Mouse (Mus musculus): ENCODE results near the gene Nrros.

Gene Nrros

DNA sequence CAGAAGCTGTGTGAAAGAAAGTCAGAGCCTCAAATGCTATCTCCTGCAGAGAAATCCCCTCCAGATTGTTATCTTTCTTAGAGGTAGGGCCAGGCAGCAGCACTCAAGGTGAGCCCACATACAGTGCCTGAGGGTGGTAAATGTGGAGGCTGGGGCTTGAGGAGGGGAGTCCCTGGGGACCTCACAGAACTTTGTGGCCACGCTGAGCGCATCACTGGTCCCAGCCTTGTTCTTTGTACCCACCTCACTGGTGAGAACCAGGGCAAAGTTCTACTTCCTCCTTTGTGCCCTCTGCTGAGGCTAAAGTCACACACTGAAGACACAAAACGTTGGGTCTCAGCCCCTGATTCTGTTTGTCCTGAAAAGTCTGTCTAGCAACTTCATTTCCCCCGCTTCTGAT, 2.0 kb downstream of the Nrros start:
- in situ Hi-C loops (cut with MboI, MseI): no loop called here

DNA sequence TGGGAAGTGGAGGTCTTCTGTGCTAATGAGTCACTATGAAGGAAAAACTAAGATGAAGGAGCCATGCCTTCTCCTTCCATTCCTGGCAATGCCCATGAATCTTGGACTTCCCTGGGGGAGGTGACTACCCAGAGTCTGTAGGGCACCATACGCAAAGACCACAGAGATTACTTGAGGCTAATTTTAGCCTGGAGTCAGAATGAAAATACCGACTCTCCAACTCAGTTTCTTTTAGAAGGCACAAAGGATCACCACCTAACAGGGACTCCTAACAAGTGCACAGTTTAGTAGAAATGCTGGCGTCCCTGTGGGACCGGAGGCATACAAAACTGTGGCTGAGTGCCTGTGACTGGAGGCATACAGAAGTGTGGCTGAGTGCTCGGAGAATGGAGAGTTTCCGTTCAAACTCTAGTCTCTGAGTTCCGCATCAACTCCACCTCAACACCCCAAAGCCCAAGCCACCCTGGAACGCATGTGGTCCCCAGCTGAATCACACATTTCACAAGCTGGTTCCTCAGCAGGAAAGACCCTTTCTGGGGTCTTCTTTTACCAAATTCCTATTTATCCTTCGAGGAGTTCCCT, 4.6 kb downstream of the Nrros start:
- in situ Hi-C loops (cut with MboI, MseI): no loop called here

DNA sequence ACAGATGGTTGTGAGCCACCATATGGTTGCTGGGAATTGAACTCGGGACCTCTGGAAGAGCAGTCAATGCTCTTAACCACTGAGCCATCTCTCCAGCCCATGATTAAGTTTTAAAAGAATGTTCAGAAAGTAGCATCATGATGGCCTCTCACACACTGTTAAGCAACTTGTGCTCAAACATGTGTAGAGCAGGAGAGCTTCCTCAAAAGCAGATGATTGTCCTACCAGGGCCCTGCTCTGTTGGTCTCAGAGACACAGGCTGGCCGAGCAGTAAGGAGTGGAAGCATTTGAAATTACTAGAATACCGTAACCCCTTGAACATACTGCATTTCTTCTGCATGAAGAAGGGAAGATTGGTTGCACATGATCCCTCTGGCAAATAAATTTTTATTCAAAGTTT, 6.4 kb downstream of the Nrros start:
- in situ Hi-C loops (cut with MboI, MseI): loop anchor here in 1 of 2 experiments (5.0 kb wide), 1 partner anchor 83 kb away; no protein-coding TSS in a partner anchor

DNA sequence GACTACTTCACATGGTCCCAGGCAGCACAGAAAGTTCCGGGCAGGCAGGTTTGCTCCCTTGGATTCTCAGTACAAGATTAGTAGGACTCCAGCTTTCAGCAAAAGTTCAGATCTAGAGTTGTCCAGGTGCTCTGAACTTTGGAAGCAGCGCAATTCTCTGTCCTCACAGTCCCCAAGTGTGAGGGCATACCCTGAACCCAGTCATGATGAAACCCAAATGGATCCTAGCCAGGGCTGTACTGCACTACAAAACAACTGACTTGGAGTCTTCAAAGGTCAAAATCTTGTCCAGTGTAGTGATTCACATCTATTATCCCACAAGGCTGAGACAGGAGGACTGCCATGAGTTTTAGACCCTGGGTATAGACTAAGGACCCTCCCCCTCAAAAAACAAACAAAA, 8.0 kb downstream of the Nrros start:
- in situ Hi-C loops (cut with MboI, MseI): loop anchor here in 1 of 2 experiments (5.0 kb wide), 1 partner anchor 85 kb away; no protein-coding TSS in a partner anchor

DNA sequence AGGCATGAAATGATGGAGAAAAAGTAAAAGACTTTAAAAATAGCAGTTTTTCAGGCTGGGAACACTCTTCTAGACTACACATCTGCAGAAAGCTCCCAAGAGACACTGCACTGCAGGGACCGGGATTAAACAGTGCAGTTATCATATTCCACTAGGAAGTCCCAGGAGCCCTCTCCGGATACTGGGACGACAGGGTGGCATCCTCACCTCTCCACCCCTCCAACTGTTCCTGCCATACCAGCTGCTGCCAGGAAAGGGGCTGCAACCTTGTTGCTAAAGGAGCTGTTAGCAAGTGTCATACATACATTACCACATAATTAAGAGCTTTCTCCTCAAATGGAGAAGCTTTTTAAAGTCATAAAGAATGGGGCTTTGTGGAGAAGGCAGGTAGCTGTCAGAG, 8.7 kb downstream of the Nrros start:
- in situ Hi-C loops (cut with MboI, MseI): loop anchor here in 1 of 2 experiments (5.0 kb wide), 1 partner anchor 86 kb away; no protein-coding TSS in a partner anchor

DNA sequence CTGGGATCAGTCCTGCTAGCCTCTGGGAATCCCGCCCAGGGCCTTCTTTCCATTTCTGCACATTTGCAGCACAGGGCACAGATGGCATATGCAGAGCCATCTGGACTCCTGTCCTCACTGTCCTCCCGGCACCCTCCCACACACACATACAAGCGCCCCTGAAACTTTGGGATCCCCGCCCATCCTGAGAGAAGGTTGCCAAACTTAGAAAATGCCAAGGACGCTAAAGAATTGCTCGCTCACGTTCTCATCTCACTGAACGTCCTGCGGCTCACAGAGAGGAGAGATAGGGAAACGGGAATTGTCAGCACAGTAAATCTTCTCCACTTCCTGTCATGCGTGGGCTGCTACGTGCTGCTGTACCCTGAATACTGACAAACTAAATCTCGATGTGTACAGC, 11.0 kb downstream of the Nrros start:
- in situ Hi-C loops (cut with MboI, MseI): no loop called here

DNA sequence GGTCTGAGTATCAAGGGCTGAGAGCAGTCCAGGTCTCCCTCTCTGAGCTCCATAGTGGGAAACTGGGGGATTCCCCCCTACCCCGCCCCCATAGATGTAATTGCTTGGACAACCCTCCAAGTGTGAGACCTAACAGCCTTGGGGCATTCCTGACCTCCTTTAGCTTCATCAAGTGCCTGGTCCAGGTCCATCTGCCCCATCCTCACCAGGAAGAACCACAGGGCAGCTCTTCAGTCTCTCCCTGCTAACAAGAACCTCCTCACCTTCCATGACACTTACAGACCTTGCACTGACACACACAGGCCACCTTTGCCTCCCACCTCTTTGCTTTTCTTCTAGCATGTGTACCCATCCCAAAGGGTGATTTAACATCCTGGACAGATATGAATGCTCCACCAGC, 11.4 kb downstream of the Nrros start:
- in situ Hi-C loops (cut with MboI, MseI): no loop called here

DNA sequence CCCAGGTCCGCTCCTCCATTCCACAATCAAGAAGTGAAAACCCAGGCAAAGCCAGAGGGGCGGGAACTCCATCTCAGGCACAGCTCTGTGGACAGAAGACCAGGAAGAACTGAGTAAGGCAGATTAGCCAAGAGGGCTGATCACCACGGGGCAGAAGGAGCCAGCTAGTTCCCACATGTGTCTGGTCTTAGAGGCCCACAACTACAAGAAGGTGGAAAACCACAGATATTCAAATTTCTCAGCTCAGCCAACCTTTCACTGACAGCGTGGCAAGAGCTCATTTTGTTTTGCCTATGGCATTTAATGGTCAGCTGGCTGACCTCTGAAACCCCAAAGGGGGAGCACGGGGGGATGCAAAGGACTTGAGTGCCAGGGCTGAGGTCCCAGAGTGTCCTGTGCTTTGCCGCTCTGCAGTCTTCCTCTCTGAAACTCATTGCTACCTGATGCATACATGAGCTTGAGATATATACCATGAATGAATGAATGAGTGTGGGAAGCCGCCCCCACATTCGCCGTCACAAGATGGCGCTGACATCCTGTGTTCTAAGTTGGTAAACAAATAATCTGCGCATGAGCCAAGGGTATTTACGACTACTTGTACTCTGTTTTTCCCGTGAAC, 17.7 kb downstream of the Nrros start:
- in situ Hi-C loops (cut with MboI, MseI): no loop called here

DNA sequence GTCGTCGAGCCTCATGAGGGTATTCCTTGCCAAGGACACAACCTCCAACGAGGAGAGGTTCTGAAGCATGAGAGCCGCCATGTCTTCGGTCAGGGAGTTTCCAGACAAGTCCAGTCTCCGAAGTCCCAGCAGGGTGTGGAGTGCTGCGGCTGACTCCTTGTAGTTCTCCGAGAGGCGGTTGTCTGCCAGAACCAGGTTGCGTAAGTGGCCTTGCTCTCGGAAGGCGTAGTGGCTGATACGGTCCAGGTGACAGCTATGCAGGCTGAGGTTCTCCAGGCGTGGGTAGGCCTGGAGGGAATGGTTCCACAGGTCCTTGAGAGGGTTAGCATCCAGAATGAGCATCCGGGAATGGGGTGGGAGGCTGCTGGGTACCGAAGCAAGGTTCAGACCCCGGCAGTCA, 20.8 kb downstream of the Nrros start:
- in situ Hi-C loops (cut with MboI, MseI): no loop called here

DNA sequence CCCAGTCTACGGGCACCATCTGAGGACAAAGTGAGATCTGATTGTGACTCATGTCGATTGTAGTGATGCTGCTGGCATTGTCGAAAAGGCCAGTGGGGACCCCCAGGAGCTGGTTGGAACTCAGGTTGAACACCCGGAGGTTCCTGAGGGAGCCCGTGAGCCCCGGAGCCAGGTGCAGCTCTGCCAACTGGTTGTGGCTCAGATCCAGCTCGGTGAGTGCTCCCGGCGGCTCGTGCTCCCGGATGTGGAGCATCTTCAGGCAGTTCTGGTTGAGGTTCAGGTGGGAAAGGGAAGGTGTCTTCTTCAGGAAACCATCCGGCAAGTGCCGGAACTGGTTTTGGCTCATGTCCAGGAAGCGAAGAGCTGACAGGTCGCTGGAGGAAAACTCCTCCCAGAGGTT, 21.6 kb downstream of the Nrros start:
- in situ Hi-C loops (cut with MboI, MseI): no loop called here

DNA sequence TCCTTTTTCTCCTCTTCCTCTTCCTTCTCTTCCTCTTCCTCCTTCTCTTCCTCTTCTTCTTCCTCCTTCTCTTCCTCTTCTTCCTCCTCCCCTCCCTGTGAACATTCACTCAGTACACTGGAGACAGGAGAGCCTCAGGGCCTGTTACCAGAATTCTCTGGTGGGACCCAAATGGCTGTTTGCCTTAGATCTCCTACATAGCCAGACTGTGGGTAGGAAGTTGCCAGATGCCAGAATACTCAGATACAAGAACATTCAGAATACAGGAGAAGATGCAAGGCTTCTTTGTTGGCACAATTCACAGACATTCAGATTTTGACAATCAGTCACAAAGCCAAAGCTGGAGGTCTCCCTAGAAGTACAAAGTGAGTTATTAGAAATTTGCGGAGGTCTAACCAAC, 26.4 kb downstream of the Nrros start:
- in situ Hi-C loops (cut with MboI, MseI): no loop called here

DNA sequence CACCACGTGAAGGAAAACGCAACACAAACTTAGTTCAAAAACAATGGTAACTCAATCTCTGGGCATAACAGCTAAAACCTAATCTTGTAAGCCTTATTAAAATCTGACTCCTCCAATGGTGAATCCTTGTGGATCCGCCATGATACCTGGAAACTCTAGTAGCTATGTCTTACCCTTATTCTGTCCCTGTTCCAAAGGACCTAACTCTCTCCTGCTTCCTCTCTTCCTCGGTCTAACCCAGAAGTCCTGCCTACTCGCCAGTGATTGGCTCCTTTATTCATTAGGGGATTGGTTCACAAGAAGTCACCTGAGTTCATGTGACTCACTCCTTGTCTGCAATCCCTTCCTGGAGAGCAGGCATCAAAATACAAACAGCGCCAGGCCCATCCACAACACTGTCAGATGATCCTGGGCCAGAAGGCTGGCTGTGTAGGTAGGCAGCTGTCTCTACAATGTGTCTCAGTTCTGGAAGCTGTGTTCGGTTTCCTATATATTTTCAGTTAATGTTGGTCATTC, 29.5 kb downstream of the Nrros start:
- in situ Hi-C loops (cut with MboI, MseI): no loop called here

DNA sequence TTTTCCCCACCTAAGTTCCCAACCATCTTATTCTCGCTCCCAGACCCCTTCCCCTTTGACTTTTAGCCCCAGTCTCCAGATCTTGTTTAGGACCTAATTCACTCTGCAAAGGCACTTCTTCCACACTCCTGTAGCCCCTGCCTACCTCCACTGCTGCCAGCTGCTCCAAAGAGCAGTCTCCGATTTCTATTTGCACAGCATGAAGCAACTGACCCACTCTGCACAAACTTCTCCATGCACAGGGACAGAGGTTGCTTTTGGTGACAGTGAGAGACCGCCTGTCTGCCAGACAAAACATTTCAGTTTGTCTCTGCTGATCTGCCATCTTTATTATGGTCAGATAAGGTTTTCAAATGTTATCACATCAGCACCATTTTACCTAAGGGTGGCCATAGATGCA, 32.2 kb downstream of the Nrros start:
- in situ Hi-C loops (cut with MboI, MseI): no loop called here

DNA sequence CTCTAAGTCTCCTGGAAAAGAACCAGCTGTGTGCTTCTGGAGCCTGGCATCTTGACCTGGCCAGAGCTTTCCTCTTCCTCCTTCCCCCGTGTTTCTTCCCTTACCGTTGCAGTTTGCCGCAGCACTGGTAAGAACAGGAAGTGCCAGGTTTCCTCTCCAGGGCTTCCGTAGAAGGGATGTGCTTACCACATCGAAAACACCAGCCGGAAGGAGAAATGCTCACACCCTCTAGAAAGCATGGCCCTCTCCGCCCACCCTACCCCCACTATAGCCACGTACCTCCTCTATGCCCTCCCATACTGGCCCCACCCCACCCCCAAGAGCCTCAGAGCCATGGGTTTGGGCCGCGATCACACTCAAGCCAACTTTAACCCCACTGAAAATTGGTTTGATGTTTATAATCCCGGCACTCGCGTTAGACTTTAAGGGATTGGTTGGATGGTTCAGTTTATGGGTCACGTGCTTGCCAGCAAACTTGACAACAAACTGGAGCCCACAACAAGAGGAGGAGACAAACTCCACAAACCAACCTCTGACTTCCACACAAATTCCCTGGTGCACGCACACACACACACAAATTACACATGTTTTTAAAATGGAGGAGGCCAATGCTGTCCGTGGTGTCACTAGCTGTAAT, 35.1 kb downstream of the Nrros start:
- in situ Hi-C loops (cut with MboI, MseI): no loop called here

DNA sequence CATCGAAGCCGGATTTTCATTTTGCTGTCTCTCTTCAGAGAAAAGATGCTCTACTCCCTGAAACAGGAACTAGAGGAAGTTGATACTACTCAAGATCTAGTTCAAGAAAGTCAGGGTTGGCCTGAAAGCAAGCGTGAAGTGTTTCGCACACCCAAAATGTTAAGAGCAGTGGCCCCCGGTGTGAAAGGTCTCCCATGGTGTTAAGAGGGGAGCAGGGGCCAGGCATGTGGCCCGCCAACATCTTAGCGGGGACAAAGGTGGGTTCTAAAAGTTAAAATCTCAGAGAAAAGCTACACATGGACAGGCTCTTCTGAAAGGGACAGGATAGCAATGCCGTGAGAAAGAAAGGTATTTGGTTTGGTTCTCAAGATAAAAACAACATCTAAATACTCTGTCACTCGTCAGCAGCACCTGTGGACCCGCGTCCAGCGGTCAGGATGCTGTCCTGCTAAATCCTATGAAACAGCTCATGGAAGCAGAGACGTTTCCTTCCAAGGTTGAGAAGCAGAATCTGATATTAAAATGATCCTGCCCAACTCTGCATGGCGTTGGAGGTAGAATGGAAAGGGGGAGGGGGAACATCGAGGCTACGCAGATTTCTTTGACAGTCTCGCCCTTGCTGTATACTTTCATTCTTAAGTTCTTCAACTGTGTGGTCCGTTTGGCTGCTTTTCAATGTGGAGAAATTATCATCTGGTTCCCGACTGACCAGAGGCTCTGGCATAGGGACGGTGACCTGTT, 35.8 kb downstream of the Nrros start:
- in situ Hi-C loops (cut with MboI, MseI): loop anchor here in 1 of 2 experiments (5.0 kb wide), 1 partner anchor 263 kb away; no protein-coding TSS in a partner anchor

DNA sequence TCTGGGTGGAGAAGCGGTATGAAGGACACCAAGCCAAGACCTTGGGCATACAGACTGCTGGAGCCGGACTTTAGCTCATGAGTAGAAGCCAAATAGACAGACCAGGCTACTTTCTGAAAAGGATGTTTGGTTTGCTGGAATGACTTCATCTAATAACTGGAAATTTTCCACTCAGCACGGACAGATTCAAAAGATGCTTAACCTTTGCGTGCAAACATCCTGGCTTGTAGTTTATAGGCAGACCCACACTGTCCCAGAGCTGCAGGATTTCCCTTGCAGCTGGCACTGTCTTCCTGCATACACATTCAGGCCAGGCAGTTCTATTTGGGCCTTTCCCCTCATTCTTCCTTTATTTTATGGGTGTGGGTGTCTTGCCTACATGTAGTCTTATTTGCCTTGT, 38.3 kb downstream of the Nrros start:
- in situ Hi-C loops (cut with MboI, MseI): loop anchor here in 1 of 2 experiments (5.0 kb wide), 1 partner anchor 265 kb away; no protein-coding TSS in a partner anchor

DNA sequence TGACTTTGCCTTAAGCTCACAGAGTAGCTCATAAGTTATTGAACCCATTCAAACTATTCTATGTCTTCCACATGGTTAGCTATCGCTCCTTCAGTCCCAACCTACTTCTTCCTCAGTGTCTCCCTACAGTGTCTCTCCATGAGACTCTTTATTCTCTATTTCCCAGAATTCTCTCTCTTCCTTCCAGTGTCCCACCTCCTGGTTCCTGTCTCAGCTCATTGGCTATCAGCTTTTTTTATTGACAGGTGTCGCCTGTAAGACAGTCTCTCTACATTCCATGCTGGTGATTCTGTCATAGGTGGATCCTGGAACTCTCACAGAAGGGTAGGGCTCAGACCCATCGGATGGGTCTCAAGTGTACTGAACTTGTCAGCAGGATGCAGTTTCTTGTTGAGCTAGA, 40.0 kb downstream of the Nrros start:
- in situ Hi-C loops (cut with MboI, MseI): loop anchor here in 1 of 2 experiments (5.0 kb wide), 1 partner anchor 267 kb away; no protein-coding TSS in a partner anchor

DNA sequence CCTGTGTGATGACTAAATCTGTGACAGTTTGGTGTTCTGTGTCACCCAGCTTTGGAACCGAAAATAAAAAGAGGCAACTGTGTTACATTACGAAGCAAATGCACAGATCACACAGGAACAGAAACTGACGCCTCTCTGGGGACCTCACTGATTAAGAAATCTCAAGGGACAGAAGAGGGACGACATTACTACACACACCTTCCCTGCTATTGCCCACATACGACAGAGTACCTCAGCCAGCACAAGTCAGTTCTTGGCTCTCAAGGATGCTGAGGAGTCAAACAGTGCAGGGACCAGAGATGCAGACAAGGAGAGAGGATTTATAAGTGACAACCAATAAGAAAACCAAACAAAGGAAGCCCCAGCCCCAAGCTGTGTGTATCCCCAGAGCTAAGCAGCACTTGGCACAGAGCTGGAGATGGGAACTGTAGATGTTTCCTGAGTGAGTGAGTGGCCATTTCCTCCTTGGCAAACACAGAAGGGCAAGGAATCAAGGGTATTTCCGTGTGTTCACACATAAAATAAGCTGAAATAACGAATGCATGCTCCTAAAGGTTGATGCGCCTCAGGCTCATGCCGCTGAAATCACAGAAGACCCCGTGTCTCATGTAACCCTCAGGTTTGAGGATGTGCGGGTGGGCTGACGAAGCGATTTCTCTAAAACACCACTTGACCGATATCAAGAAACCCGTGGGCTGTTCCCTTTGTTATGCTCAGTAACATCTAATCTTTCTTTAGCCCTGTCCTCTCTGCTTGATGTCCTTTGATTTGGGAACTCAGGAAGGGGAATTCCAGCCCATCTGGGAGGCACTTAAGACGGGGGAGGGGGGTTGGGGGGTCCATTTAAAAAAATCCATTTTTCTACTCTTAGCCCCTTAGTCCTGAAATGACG, 40.7 kb downstream of the Nrros start:
- in situ Hi-C loops (cut with MboI, MseI): loop anchor here in 1 of 2 experiments (5.0 kb wide), 1 partner anchor 268 kb away; no protein-coding TSS in a partner anchor

DNA sequence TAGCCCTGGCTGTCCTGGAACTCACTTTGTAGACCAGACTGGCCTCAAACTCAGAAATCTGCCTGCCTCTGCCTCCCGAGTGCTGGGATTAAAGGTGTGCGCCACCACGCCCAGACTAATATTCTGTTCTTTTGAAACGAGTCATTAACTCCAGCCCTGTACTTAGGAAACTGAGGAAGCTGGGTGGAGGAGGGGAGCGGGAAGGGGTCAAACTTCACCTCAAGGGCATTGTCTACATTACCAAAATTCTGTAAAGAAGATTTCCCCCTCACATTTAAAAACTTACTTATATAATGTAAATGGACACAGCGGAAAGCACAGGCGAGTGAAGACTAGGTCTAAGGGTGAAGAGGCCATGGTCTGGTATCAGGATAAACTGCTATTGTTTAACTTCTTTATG, 41.4 kb downstream of the Nrros start:
- in situ Hi-C loops (cut with MboI, MseI): no loop called here

DNA sequence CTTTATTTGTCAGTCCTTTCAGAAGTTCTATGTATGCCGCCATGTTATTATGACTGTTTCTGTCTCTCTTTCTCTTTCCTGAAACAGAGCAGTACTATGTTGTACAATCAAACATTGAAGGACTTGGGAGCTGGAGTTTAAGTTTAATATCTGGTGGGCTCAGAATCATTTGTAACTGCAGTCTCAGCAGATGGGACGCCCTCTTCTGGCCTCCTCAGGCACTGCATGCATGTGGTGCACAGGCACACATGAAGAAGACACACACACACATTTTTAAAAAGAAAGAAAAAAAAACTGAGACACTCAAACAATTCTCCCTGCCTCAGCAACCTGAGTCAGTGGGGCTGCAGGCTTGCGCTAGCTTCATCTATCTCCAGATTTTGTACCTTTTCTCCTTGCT, 44.9 kb downstream of the Nrros start:
- in situ Hi-C loops (cut with MboI, MseI): no loop called here

DNA sequence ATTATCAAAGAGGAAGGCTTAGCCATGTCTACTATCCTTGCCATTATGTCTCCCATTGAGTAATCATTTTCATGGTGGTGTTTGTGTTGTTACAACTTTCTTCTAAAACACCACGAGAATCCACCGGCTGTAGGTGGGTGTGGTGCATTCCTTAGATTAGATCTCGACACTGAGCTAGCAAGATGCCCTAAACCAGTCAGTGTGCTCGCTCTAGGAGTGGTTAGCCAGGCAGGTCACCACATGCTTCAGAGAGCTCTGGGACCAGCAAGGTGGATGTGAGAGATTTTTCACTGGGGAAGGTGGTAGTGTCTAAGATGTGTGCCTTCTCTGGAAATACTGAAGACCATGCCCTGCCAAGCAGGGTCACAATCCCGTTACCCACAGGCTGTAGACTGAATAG, 49.2 kb downstream of the Nrros start:
- in situ Hi-C loops (cut with MboI, MseI): loop anchor here in 1 of 2 experiments (5.0 kb wide), 1 partner anchor 86 kb away; no protein-coding TSS in a partner anchor
